Mouse (Mus musculus): ENCODE data around the gene H13. TPM values are rescaled to one million over a fixed set of nuclear protein-coding genes. Genes with fewer than 3 reads are reported as not detected.

H13 gene
- polyA plus RNA-seq, 1 experiment: 48.1 TPM

GRCm38 (mm10) chr2:152686806-152687267, 17.6 kb downstream of the H13 start, which contains the start of gene Mcts2:
TSS of gene Mcts2 (plus strand) at chr2:152687035.
- H3K9ac ChIP-seq (ENCODE audit: low read depth, poor library complexity, severe bottlenecking): peak within 1 kb of the TSS; percentile 49

GRCm38 (mm10) chr2:152691564-152692217, 22.4 kb downstream of the H13 start:
- TF ChIP-seq POLR2A (IDR thresholded peaks at IDR 0.05; ENCODE audit: insufficient read depth, low read length) (no peak), CTCF (IDR thresholded peaks at IDR 0.05; ENCODE audit: low read depth, low read length) (peak; percentile 46)
- no peaks in the 10 kb centered on the region for H3K27me3 ChIP-seq (ENCODE audit: control insufficient read depth, insufficient read depth, low read length, poor library complexity, severe bottlenecking)
- peaks cover 23% of the 10 kb centered on the region for H3K36me3 ChIP-seq (ENCODE audit: control insufficient read depth, insufficient read depth, low read length, poor library complexity, severe bottlenecking)
- no peak overlapping the region for H3K27ac ChIP-seq (ENCODE audit: insufficient read depth, low read length)
- H3K9ac ChIP-seq (ENCODE audit: low read depth, poor library complexity, severe bottlenecking): no peak overlapping the region
- no peaks in the 10 kb centered on the region for H3K4me1 ChIP-seq (ENCODE audit: control insufficient read depth, insufficient read depth, low read length)
- no peak overlapping the region for H3K4me3 ChIP-seq (ENCODE audit: low read depth, low read length)
- peaks cover 15% of the 10 kb centered on the region for H3K9me3 ChIP-seq (replicated peaks; ENCODE audit: control insufficient read depth, insufficient read depth, low read length, poor library complexity, severe bottlenecking)

More at GRCm38 (mm10) chr2:152686806-152687267, 17.6 kb downstream of the H13 start, which contains the start of gene Mcts2:
- Histone ChIP-seq H3K27me3 (ENCODE audit: control insufficient read depth, insufficient read depth, low read length, poor library complexity, severe bottlenecking) (no peaks in the 10 kb centered on the region), H3K4me3 (ENCODE audit: low read depth, low read length) (peak within 1 kb of the TSS; percentile 91), H3K36me3 (ENCODE audit: control insufficient read depth, insufficient read depth, low read length, poor library complexity, severe bottlenecking) (peaks cover 56% of the 10 kb centered on the region), H3K9me3 (replicated peaks; ENCODE audit: control insufficient read depth, insufficient read depth, low read length, poor library complexity, severe bottlenecking) (peaks cover 28% of the 10 kb centered on the region), H3K27ac (ENCODE audit: insufficient read depth, low read length) (peak within 1 kb of the TSS; percentile 45; the same call in 1 of the 2 replicates), H3K4me1 (ENCODE audit: control insufficient read depth, insufficient read depth, low read length) (no peaks in the 10 kb centered on the region)
- no peak for TF ChIP-seq CTCF (IDR thresholded peaks at IDR 0.05; ENCODE audit: low read depth, low read length)
- no peak for TF ChIP-seq EP300 (IDR thresholded peaks at IDR 0.05; ENCODE audit: insufficient read depth, low read depth, low read length)
- no peak for TF ChIP-seq POLR2A (IDR thresholded peaks at IDR 0.05; ENCODE audit: insufficient read depth, low read length)

- Histone ChIP-seq H3K9ac (ENCODE audit: low read depth, poor library complexity, severe bottlenecking) (peak overlapping the region; percentile 59), H3K9me3 (replicated peaks; ENCODE audit: control insufficient read depth, insufficient read depth, low read length, poor library complexity, severe bottlenecking) (peaks cover 4% of the 10 kb centered on the region; the same call in 1 of the 2 replicates), H3K36me3 (ENCODE audit: control insufficient read depth, insufficient read depth, low read length, poor library complexity, severe bottlenecking) (peaks cover 13% of the 10 kb centered on the region), H3K27ac (ENCODE audit: insufficient read depth, low read length) (no peak overlapping the region), H3K4me3 (ENCODE audit: low read depth, low read length) (peak overlapping the region; percentile 59), H3K4me1 (ENCODE audit: control insufficient read depth, insufficient read depth, low read length) (no peaks in the 10 kb centered on the region), H3K27me3 (ENCODE audit: control insufficient read depth, insufficient read depth, low read length, poor library complexity, severe bottlenecking) (no peaks in the 10 kb centered on the region)
- TF ChIP-seq CTCF (IDR thresholded peaks at IDR 0.05; ENCODE audit: low read depth, low read length) (peak; percentile 83), POLR2A (IDR thresholded peaks at IDR 0.05; ENCODE audit: insufficient read depth, low read length) (no peak)
Observed at GRCm38 (mm10) chr2:152693233-152693632, 24.0 kb downstream of the H13 start.

GRCm38 (mm10) chr2:152693735-152694134, 24.5 kb downstream of the H13 start:
- Histone ChIP-seq H3K9me3 (replicated peaks; ENCODE audit: control insufficient read depth, insufficient read depth, low read length, poor library complexity, severe bottlenecking) (0 out of 2 replicates have a peak, but pooled peaks cover 2% of the 10 kb centered on the region), H3K9ac (ENCODE audit: low read depth, poor library complexity, severe bottlenecking) (peak overlapping the region; percentile 59), H3K4me3 (ENCODE audit: low read depth, low read length) (peak overlapping the region; percentile 59), H3K36me3 (ENCODE audit: control insufficient read depth, insufficient read depth, low read length, poor library complexity, severe bottlenecking) (peaks cover 13% of the 10 kb centered on the region), H3K4me1 (ENCODE audit: control insufficient read depth, insufficient read depth, low read length) (peaks cover 2% of the 10 kb centered on the region), H3K27me3 (ENCODE audit: control insufficient read depth, insufficient read depth, low read length, poor library complexity, severe bottlenecking) (no peaks in the 10 kb centered on the region), H3K27ac (ENCODE audit: insufficient read depth, low read length) (no peak overlapping the region)
- TF ChIP-seq CTCF (IDR thresholded peaks at IDR 0.05; ENCODE audit: low read depth, low read length) (no peak), EP300 (IDR thresholded peaks at IDR 0.05; ENCODE audit: insufficient read depth, low read depth, low read length) (no peak), POLR2A (IDR thresholded peaks at IDR 0.05; ENCODE audit: insufficient read depth, low read length) (no peak)

GRCm38 (mm10) chr2:152694708-152695107, 25.4 kb downstream of the H13 start:
- H3K27me3 ChIP-seq (ENCODE audit: control insufficient read depth, insufficient read depth, low read length, poor library complexity, severe bottlenecking): no peaks in the 10 kb centered on the region
- H3K9me3 ChIP-seq (replicated peaks; ENCODE audit: control insufficient read depth, insufficient read depth, low read length, poor library complexity, severe bottlenecking): no peaks in the 10 kb centered on the region
- H3K27ac ChIP-seq (ENCODE audit: insufficient read depth, low read length): no peak overlapping the region
- H3K9ac ChIP-seq (ENCODE audit: low read depth, poor library complexity, severe bottlenecking): no peak overlapping the region
- peaks cover 9% of the 10 kb centered on the region for H3K4me1 ChIP-seq (ENCODE audit: control insufficient read depth, insufficient read depth, low read length)
- no peak for TF ChIP-seq CTCF (IDR thresholded peaks at IDR 0.05; ENCODE audit: low read depth, low read length)
- no peak for TF ChIP-seq POLR2A (IDR thresholded peaks at IDR 0.05; ENCODE audit: insufficient read depth, low read length)
- TF ChIP-seq EP300 (IDR thresholded peaks at IDR 0.05; ENCODE audit: insufficient read depth, low read depth, low read length): no peak
- H3K36me3 ChIP-seq (ENCODE audit: control insufficient read depth, insufficient read depth, low read length, poor library complexity, severe bottlenecking): peaks cover 6% of the 10 kb centered on the region
- H3K4me3 ChIP-seq (ENCODE audit: low read depth, low read length): no peak overlapping the region

GRCm38 (mm10) chr2:152696016-152696415, 26.8 kb downstream of the H13 start:
- H3K9me3 ChIP-seq (replicated peaks; ENCODE audit: control insufficient read depth, insufficient read depth, low read length, poor library complexity, severe bottlenecking): no peaks in the 10 kb centered on the region
- H3K27ac ChIP-seq (ENCODE audit: insufficient read depth, low read length): peak overlapping the region; percentile 53
- no peaks in the 10 kb centered on the region for H3K27me3 ChIP-seq (ENCODE audit: control insufficient read depth, insufficient read depth, low read length, poor library complexity, severe bottlenecking)
- peaks cover 11% of the 10 kb centered on the region for H3K4me1 ChIP-seq (ENCODE audit: control insufficient read depth, insufficient read depth, low read length)
- no peak overlapping the region for H3K9ac ChIP-seq (ENCODE audit: low read depth, poor library complexity, severe bottlenecking)
- H3K4me3 ChIP-seq (ENCODE audit: low read depth, low read length): no peak overlapping the region
- TF ChIP-seq CTCF (IDR thresholded peaks at IDR 0.05; ENCODE audit: low read depth, low read length) (no peak), POLR2A (IDR thresholded peaks at IDR 0.05; ENCODE audit: insufficient read depth, low read length) (no peak), EP300 (IDR thresholded peaks at IDR 0.05; ENCODE audit: insufficient read depth, low read depth, low read length) (no peak)
- no peaks in the 10 kb centered on the region for H3K36me3 ChIP-seq (ENCODE audit: control insufficient read depth, insufficient read depth, low read length, poor library complexity, severe bottlenecking)

All from ES-Bruce4 (cell line).